Mouse (Mus musculus): ENCODE measurements around the gene Spout1. TPM values are rescaled to one million over a fixed set of nuclear protein-coding genes. Genes with fewer than 3 reads are reported as not detected.
"Not testable (repeated sequence)": the region's sequence is repeated elsewhere in the genome, so short reads cannot be mapped to it uniquely, and the experiment has no call there.

The Spout1 gene
- polyA plus RNA-seq, 1 experiment from 2014 or later: 87.2 TPM

- Histone ChIP-seq H3K9ac (ENCODE audit: low read depth, low read length) (no peak overlapping the region), H3K9me3 (ENCODE audit: control insufficient read depth, low read length) (no peaks in the 10 kb centered on the region), H3K27me3 (replicated peaks; ENCODE audit: control insufficient read depth, insufficient read depth, low read length) (no peaks in the 10 kb centered on the region), H3K27ac (ENCODE audit: low read depth, low read length) (no peak overlapping the region), H3K4me1 (replicated peaks; ENCODE audit: control insufficient read depth, insufficient read depth, low read length) (no peaks in the 10 kb centered on the region), H3K4me2 (no peak overlapping the region), H3K36me3 (ENCODE audit: control insufficient read depth, insufficient read depth, low read length) (peaks cover 23% of the 10 kb centered on the region), H3K4me3 (ENCODE audit: low read depth, low read length) (no peak overlapping the region)
- ATAC-seq (replicated peaks; ENCODE audit: low FRiP score) (no peak), DNase-seq (ENCODE audit: low spot score) (no peak)
- WGBS: 87% methylated on average over 11 of the region's 11 CpGs
These were observed 26.4 kb downstream of the Spout1 start for GRCm38 (mm10) chr2:30151840-30152239.

GRCm38 (mm10) chr2:30147466-30147865 is 30.8 kb downstream of the Spout1 start:
- no peak overlapping the region for H3K4me3 ChIP-seq (ENCODE audit: low read depth, low read length)
- no peaks in the 10 kb centered on the region for H3K27me3 ChIP-seq (replicated peaks; ENCODE audit: control insufficient read depth, insufficient read depth, low read length)
- ATAC-seq (replicated peaks; ENCODE audit: low FRiP score) (no peak), DNase-seq (ENCODE audit: low spot score) (no peak)
- H3K27ac ChIP-seq (ENCODE audit: low read depth, low read length): no peak overlapping the region
- H3K9me3 ChIP-seq (ENCODE audit: control insufficient read depth, low read length): no peaks in the 10 kb centered on the region
- peaks cover 44% of the 10 kb centered on the region for H3K36me3 ChIP-seq (ENCODE audit: control insufficient read depth, insufficient read depth, low read length)
- 90% methylated on average over 4 of the region's 4 CpGs for WGBS
- H3K4me2 ChIP-seq: no peak overlapping the region
- no peaks in the 10 kb centered on the region for H3K4me1 ChIP-seq (replicated peaks; ENCODE audit: control insufficient read depth, insufficient read depth, low read length)
- H3K9ac ChIP-seq (ENCODE audit: low read depth, low read length): no peak overlapping the region

GRCm38 (mm10) chr2:30144436-30144835 is 33.8 kb downstream of the Spout1 start:
- no peak for DNase-seq (ENCODE audit: low spot score)
- ATAC-seq (replicated peaks; ENCODE audit: low FRiP score): no peak
- 94% methylated on average over 4 of the region's 4 CpGs for WGBS
- no peaks in the 10 kb centered on the region for H3K4me1 ChIP-seq (replicated peaks; ENCODE audit: control insufficient read depth, insufficient read depth, low read length)
- peaks cover 47% of the 10 kb centered on the region for H3K36me3 ChIP-seq (ENCODE audit: control insufficient read depth, insufficient read depth, low read length)
- no peaks in the 10 kb centered on the region for H3K9me3 ChIP-seq (ENCODE audit: control insufficient read depth, low read length)
- no peak overlapping the region for H3K4me3 ChIP-seq (ENCODE audit: low read depth, low read length)
- no peaks in the 10 kb centered on the region for H3K27me3 ChIP-seq (replicated peaks; ENCODE audit: control insufficient read depth, insufficient read depth, low read length)
- H3K4me2 ChIP-seq: no peak overlapping the region
- no peak overlapping the region for H3K27ac ChIP-seq (ENCODE audit: low read depth, low read length)
- no peak overlapping the region for H3K9ac ChIP-seq (ENCODE audit: low read depth, low read length)

- ATAC-seq (replicated peaks; ENCODE audit: low FRiP score); H3K4me3 ChIP-seq (ENCODE audit: low read depth, low read length); H3K9me3 ChIP-seq (ENCODE audit: control insufficient read depth, low read length); H3K9ac ChIP-seq (ENCODE audit: low read depth, low read length); H3K4me2 ChIP-seq; H3K27ac ChIP-seq (ENCODE audit: low read depth, low read length); DNase-seq (ENCODE audit: low spot score); H3K4me1 ChIP-seq (replicated peaks; ENCODE audit: control insufficient read depth, insufficient read depth, low read length); H3K27me3 ChIP-seq (replicated peaks; ENCODE audit: control insufficient read depth, insufficient read depth, low read length): not testable (repeated sequence)
- 92% methylated on average over 4 of the region's 4 CpGs for WGBS
- peaks cover 27% of the 10 kb centered on the region for H3K36me3 ChIP-seq (ENCODE audit: control insufficient read depth, insufficient read depth, low read length)
These were observed 38.2 kb downstream of the Spout1 start for GRCm38 (mm10) chr2:30140021-30140420.

- Histone ChIP-seq H3K9me3 (ENCODE audit: control insufficient read depth, low read length) (no peaks in the 10 kb centered on the region), H3K4me2 (no peak overlapping the region), H3K9ac (ENCODE audit: low read depth, low read length) (no peak overlapping the region), H3K27ac (ENCODE audit: low read depth, low read length) (no peak overlapping the region), H3K4me3 (ENCODE audit: low read depth, low read length) (no peak overlapping the region), H3K27me3 (replicated peaks; ENCODE audit: control insufficient read depth, insufficient read depth, low read length) (no peaks in the 10 kb centered on the region), H3K36me3 (ENCODE audit: control insufficient read depth, insufficient read depth, low read length) (peaks cover 9% of the 10 kb centered on the region; the same call in 1 of the 2 replicates), H3K4me1 (replicated peaks; ENCODE audit: control insufficient read depth, insufficient read depth, low read length) (peaks cover 24% of the 10 kb centered on the region)
- ATAC-seq (replicated peaks; ENCODE audit: low FRiP score) (no peak), DNase-seq (ENCODE audit: low spot score) (no peak)
- WGBS: 79% methylated on average over 10 of the region's 10 CpGs
These were observed 41.8 kb downstream of the Spout1 start for GRCm38 (mm10) chr2:30136458-30136857.

GRCm38 (mm10) chr2:30134928-30135620 is 43.2 kb downstream of the Spout1 start:
- Histone ChIP-seq H3K4me1 (replicated peaks; ENCODE audit: control insufficient read depth, insufficient read depth, low read length) (peaks cover 24% of the 10 kb centered on the region), H3K36me3 (ENCODE audit: control insufficient read depth, insufficient read depth, low read length) (peaks cover 6% of the 10 kb centered on the region; the same call in 1 of the 2 replicates), H3K9me3 (ENCODE audit: control insufficient read depth, low read length) (no peaks in the 10 kb centered on the region), H3K9ac (ENCODE audit: low read depth, low read length) (peak overlapping the region; percentile 85), H3K4me3 (ENCODE audit: low read depth, low read length) (peak overlapping the region; percentile 80), H3K27me3 (replicated peaks; ENCODE audit: control insufficient read depth, insufficient read depth, low read length) (no peaks in the 10 kb centered on the region), H3K4me2 (peak overlapping the region; percentile 91), H3K27ac (ENCODE audit: low read depth, low read length) (no peak overlapping the region)
- no peak for ATAC-seq (replicated peaks; ENCODE audit: low FRiP score)
- no peak for DNase-seq (ENCODE audit: low spot score)
- WGBS: 63% methylated on average over 10 of the region's 10 CpGs

- peak overlapping the region; percentile 91 for H3K4me2 ChIP-seq
- ATAC-seq (replicated peaks; ENCODE audit: low FRiP score) (no peak), DNase-seq (ENCODE audit: low spot score) (no peak)
- WGBS: 20% methylated on average over 6 of the region's 6 CpGs
- peaks cover 4% of the 10 kb centered on the region; the same call in 1 of the 2 replicates for H3K36me3 ChIP-seq (ENCODE audit: control insufficient read depth, insufficient read depth, low read length)
- no peak overlapping the region for H3K27ac ChIP-seq (ENCODE audit: low read depth, low read length)
- H3K9ac ChIP-seq (ENCODE audit: low read depth, low read length): peak overlapping the region; percentile 85
- H3K4me1 ChIP-seq (replicated peaks; ENCODE audit: control insufficient read depth, insufficient read depth, low read length): peaks cover 24% of the 10 kb centered on the region
- peak overlapping the region; percentile 80 for H3K4me3 ChIP-seq (ENCODE audit: low read depth, low read length)
- no peaks in the 10 kb centered on the region for H3K9me3 ChIP-seq (ENCODE audit: control insufficient read depth, low read length)
- H3K27me3 ChIP-seq (replicated peaks; ENCODE audit: control insufficient read depth, insufficient read depth, low read length): no peaks in the 10 kb centered on the region
These were observed 43.9 kb downstream of the Spout1 start for GRCm38 (mm10) chr2:30134378-30134711.

GRCm38 (mm10) chr2:30133613-30134377 is 44.5 kb downstream of the Spout1 start, which contains the start of gene Tbc1d13:
Tbc1d13 (plus strand) TSS chr2:30133746.
- peaks cover 4% of the 10 kb centered on the region; the same call in 1 of the 2 replicates for H3K36me3 ChIP-seq (ENCODE audit: control insufficient read depth, insufficient read depth, low read length)
- peak within 1 kb of the TSS; percentile 85 for H3K9ac ChIP-seq (ENCODE audit: low read depth, low read length)
- peaks cover 24% of the 10 kb centered on the region for H3K4me1 ChIP-seq (replicated peaks; ENCODE audit: control insufficient read depth, insufficient read depth, low read length)
- H3K4me2 ChIP-seq: peak within 1 kb of the TSS; percentile 91
- H3K9me3 ChIP-seq (ENCODE audit: control insufficient read depth, low read length): no peaks in the 10 kb centered on the region
- no peaks in the 10 kb centered on the region for H3K27me3 ChIP-seq (replicated peaks; ENCODE audit: control insufficient read depth, insufficient read depth, low read length)
- DNase-seq (ENCODE audit: low spot score) (peak; percentile 97), ATAC-seq (replicated peaks; ENCODE audit: low FRiP score) (peak; percentile 94)
- H3K4me3 ChIP-seq (ENCODE audit: low read depth, low read length): peak within 1 kb of the TSS; percentile 80
- peak within 1 kb of the TSS; percentile 88 for H3K27ac ChIP-seq (ENCODE audit: low read depth, low read length)
- under 1% methylated on average over 45 of the region's 46 CpGs for WGBS
